Mouse (Mus musculus): ENCODE results near the gene Myl4.

The Myl4 gene

DNA sequence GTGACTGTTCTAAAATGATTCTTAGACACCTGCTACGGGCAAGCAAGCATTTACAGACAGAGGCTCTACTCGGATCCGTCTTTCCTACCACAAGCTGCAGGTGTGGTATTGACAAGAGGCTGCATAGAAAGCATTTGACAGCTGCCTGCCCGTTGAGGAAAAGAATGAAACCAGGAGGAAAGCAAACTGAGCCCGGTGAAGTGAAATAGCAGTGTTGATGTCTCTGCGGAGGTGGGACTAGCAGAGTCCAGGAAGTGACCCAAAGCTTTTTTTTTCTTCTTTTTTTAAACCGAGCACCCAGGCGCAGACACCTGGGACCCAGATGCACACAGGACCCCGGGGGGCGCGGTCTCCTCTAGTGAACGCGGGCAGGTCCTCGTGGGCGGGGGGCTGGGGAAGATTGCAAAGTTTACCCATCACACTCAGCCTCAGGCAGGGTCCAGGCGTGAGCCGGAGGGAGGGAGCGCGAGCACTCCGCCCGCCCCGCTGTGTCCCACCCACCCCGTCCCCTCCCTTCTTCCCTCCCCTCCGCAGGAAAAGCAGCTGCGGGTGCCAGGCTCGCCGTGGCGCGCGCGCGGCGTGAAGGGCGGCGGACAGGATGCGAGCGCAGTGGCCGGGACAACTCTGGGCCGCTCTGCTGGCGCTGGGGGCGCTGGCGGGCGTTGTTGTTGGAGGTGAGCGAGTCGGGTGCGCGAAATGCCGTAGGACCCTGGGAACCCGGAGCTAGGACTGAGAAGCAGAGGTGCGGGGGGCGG lies 57.2 kb downstream of the Myl4 start, which contains the start of gene Itgb3:
TSS of gene Itgb3 (plus strand) at position 510 of the 755 bp plus-strand sequence.
- DNase-seq = peak; percentile 73 to 84

- no peak for DNase-seq
These were observed 57.9 kb downstream of the Myl4 start for GRCm38 (mm10) chr11:104608249-104608920.

DNA sequence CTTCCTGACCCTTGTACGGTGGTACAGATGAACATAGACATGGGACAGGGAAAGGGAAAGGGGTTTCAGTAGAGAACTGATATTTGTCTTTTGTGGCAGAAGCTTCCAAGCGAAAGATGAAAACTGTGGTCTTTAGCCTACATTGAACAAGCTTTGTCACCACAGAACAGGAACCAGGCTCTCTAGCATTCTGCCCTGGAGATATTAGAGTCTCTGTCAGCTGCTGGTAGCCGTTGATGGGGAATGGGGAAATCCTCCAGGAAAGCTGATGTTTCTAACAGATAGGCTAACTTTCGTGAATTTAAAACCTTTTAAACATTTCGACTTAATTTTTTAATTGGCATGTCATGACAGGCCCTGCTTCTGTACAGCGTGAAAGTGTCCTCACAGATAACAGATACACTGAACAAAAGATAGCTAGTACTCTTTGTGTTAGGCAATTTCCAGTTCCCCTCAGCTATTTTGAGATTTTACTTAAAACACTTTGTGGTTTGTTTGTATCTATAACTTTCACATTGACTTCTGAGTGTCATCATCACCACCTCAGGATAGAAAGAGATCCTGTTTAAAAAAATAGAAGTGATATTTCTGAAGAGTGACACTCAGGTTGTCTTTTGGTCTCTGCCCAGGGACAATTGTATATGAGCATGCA lies 58.7 kb downstream of the Myl4 start:
- no peak for DNase-seq

- DNase-seq = no peak
These were observed 59.3 kb downstream of the Myl4 start for GRCm38 (mm10) chr11:104609733-104610132.

GRCm38 (mm10) chr11:104611579-104612151 lies 61.2 kb downstream of the Myl4 start:
- DNase-seq = no peak

DNA sequence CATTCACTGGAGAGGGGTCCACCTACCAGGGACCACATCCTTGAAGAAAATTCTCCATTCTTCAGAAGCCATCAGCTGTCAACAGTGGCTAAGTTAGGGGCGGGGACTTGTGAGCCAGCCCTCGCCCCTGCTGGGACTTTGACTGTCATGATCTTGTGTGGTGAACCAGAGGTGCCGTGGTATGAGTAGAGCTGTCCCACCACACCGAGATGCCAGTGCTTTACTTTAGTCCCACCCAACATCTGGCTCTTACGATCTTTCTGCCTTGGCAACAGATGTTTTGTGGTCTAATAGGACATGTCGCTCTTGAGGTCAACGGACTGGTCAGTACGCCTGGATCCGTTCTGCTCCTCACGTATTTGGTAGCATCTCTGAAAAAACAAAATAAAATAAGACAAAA lies 63.1 kb downstream of the Myl4 start:
- DNase-seq = no peak

DNA sequence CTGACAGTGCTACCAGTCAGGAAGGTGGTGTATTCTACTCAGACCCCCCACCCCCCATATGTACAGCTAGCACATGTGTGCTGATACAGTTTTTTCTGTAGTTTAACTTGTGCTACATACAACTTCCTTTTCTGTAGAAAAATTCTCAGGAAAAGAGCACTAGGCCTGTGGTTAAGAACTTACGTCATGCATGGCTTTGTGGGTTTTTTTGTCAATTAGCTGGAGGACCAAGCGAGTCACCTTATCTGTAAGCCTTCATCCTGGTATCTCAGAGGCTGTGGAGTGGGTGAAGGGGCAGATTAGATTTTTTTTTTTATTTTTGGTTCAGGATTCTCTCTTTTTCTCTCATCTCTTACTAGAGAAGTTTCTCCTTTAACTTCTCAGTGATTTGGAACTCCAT lies 63.7 kb downstream of the Myl4 start:
- no peak for DNase-seq

DNA sequence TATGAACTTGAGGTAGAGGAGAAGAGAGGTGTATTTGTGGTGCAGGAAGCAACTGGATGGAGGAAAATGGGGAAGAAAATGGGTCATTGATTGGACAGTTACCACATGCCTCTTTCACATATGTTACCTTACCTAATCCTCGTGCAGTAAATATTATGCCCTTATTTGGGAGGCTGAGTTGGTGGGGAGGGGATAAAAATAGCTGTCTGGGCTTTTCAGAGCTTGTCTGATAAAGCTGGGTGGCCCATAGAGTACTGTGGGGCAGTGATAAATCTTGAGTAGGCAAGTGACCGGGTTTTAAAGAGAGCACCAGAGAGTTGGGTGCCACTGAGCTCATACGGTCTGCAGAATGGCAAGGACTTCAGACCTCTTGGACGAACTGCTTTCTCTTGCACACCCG lies 65.7 kb downstream of the Myl4 start:
- no peak for DNase-seq

DNA sequence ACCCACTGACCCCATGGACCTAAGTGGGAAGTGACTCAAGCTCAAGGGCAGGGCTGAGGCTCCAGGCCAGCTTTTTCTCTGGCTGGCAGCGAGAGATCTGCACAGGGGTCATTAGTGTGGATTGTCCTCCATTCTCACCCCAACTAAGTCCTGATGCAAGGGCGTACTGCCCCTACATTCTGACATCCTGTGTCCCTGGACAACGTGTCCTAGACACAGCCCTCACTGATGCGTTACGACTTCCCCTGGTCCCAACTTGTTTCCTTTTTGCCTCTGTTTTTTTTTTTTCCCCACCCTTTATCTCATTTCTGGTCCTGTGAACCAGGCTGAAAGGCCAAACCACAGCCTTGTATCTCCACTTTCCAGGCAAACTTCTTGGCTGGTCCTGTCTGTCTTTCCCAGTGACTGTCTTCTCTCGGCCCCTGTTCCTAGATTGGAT lies 68.2 kb downstream of the Myl4 start:
- no peak for DNase-seq

DNA sequence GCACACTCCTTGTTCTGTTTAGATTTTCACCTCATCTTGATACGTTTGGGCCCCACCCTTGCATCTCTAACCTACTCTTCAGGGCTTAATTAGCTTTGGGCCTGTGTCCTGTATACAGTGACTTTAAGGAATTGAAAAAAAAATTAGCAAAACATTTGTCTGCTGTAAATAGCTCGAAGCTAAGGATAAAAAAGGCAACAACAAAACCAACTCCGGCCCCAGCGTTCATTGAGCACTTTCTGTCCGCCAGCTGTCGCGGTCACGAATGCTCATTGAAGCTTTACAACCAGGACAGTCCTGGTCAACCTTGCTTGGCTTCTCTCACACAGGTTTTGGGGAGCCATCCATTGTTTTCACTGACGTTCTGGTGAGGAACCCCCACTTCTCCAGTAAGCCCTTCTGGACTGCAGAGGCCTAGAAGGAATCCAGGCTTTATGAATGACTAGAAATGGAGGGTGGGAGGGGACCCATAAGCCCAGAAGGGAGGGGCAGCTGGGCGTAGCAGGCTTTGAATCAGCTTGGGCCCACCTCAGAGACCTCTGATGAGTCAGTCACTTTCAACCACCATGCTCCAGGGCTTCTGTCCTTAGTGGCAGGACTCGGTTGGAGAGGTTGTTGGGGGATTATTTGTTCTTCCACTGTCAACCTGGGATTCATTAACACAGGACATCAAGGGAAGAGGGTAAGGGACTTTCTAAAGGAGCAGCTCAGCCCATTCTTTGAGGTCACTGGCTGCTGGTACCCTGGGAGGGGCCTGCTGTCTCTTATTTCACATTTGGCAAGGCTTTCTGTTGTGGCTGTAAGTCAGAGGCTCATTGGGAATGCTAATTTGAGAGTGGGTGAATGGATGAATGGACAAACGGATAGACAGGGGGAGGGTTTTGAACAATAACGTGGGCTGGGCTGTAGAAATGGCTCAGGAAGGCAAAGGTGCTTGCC lies 68.9 kb downstream of the Myl4 start:
- no peak for DNase-seq

DNA sequence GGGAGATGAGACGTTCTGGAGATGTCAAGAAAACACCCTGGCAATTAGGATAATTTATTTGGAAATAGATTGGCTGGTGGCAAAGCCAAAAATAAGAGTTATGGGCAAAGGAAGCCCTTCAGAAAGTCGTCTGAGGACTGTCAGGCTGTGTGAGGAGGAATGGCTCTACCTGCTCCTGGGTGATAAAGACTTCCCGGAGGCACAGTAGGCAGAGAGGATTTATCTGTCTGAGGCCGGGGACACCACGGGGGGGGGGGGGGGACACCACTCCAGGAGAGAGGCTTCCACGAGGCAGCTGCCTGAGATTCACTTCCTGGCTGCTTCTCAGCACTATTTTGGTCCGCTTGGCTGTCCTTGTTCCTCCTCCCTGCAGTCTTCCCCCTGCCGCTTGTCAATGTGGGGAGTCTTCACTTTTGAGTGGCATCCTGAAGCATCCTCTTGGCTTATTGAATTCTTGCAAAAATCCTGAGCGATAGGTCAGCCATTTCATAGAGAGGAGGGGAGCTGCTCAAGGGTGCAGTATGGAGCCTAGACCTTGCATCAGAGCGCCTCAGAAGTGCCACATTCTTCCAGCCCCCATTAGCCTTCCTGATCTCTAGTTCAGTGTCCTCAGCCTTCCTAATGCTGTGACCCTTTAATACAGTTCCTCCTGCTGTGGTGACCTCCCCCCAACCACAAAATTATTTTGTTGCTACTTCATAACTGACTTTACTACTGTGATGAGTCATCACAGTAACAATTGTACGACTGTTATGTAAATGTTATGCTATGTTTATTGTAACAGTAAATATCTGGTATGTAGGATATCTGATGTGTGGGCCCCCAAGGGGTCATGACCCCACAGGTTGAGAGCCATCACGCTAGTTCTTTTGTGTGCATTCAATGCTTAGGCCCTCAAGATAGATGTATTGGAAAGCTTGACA lies 71.8 kb downstream of the Myl4 start:
- DNase-seq = no peak

- DNase-seq = peak; percentile 71 to 72
These were observed 74.4 kb downstream of the Myl4 start for GRCm38 (mm10) chr11:104624791-104625391.

GRCm38 (mm10) chr11:104625453-104626402 lies 75.3 kb downstream of the Myl4 start:
- no peak for DNase-seq

- no peak for DNase-seq
These were observed 76.2 kb downstream of the Myl4 start for GRCm38 (mm10) chr11:104626635-104627034.

GRCm38 (mm10) chr11:104627616-104628301 lies 77.3 kb downstream of the Myl4 start:
- no peak for DNase-seq

- DNase-seq = no peak
These were observed 78.1 kb downstream of the Myl4 start for GRCm38 (mm10) chr11:104628566-104628965.

DNA sequence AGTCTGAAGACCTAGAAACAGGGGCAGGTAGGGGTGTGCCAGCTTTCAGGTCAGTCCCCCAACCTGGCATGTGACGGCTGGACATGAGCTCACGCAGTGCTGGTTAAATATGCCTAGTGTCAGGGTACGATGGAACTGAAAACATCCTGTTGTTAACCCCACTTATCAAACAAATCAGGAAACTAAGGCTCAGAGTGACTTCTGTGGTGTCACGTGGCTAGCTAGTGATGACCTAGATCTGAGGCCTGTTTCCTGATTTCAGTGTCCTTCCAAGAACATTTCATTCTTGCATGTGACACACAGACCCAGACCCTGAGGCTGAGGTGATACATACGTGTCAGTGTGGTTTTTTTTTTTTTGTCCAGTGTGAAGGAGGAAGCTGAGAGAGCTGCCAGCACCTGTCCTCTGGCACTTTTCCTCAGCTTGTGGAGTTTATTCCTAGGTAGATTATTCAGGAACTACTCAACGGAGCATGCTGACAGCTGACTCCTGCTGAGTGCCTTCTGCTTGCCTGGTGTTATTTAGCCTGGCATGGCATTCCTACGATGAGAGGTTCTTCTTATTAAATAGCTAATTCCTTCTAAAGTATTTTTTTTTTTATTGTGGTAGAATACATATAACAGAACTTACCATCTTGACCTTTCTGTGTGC lies 79.8 kb downstream of the Myl4 start:
- DNase-seq = peak; percentile 86 to 88

GRCm38 (mm10) chr11:104631306-104631705 lies 80.8 kb downstream of the Myl4 start:
- DNase-seq = no peak
